Mouse (Mus musculus) ES-Bruce4 (cell line): ENCODE data around the gene Epb41l5. TPM values are rescaled to one million over a fixed set of nuclear protein-coding genes. Genes with fewer than 3 reads are reported as not detected.

ENCODE experiments used
- H3K27ac ChIP-seq: 2 replicates; pipeline ENCODE4 v1.5.1; 2012; ENCODE audit warnings: low read length, inconsistent platforms; ENCODE audit not compliant: insufficient read depth
- H3K27me3 ChIP-seq: 2 replicates; pipeline ENCODE4 v1.6.1; 2012; ENCODE audit warnings: mild to moderate bottlenecking, low read length, inconsistent platforms; ENCODE audit not compliant: control insufficient read depth, poor library complexity, insufficient read depth, severe bottlenecking
- H3K36me3 ChIP-seq: 2 replicates; pipeline ENCODE4 v1.6.1; 2012; ENCODE audit warnings: inconsistent platforms, mild to moderate bottlenecking, low read length, moderate library complexity; ENCODE audit not compliant: control insufficient read depth, poor library complexity, insufficient read depth, severe bottlenecking
- H3K4me1 ChIP-seq: one replicate; pipeline ENCODE4 v1.8.1; 2011; ENCODE audit warnings: low read length; ENCODE audit not compliant: control insufficient read depth, insufficient read depth
- H3K4me3 ChIP-seq: 2 replicates; pipeline ENCODE4 v1.5.1; 2011; ENCODE audit warnings: low read depth, mild to moderate bottlenecking, low read length
- H3K9ac ChIP-seq: 2 replicates; pipeline ENCODE4 v1.6.1; 2012; ENCODE audit warnings: low read depth, mild to moderate bottlenecking, inconsistent platforms; ENCODE audit not compliant: poor library complexity, severe bottlenecking
- H3K9me3 ChIP-seq: replicated peaks from 2 replicates; pipeline ENCODE4 v1.6.1; 2012; ENCODE audit warnings: mild to moderate bottlenecking, low read length, inconsistent platforms; ENCODE audit not compliant: control insufficient read depth, poor library complexity, insufficient read depth, severe bottlenecking
- CTCF ChIP-seq: IDR thresholded peaks from one replicate; pipeline ENCODE4 v1.8.1; 2011; ENCODE audit warnings: low read depth, low read length
- EP300 ChIP-seq: IDR thresholded peaks from 2 replicates; pipeline ENCODE4 v1.6.1; 2011; ENCODE audit warnings: low read depth, low read length; ENCODE audit not compliant: insufficient read depth
- POLR2A ChIP-seq: IDR thresholded peaks from one replicate; pipeline ENCODE4 v1.8.1; 2011; ENCODE audit warnings: low read length; ENCODE audit not compliant: insufficient read depth
- polyA plus RNA-seq: library from polyadenylated mRNA; stranded (reverse); fragments of >200 nt; gene quantifications from 2 replicates; pipeline ENCODE4 v1.2.4, GENCODE M21; 2011; ENCODE audit warnings: low read depth; ENCODE audit not compliant: missing spikeins, insufficient read depth, insufficient read length

Epb41l5 gene
- polyA plus RNA-seq, 1 experiment, result 48.2 TPM

DNA sequence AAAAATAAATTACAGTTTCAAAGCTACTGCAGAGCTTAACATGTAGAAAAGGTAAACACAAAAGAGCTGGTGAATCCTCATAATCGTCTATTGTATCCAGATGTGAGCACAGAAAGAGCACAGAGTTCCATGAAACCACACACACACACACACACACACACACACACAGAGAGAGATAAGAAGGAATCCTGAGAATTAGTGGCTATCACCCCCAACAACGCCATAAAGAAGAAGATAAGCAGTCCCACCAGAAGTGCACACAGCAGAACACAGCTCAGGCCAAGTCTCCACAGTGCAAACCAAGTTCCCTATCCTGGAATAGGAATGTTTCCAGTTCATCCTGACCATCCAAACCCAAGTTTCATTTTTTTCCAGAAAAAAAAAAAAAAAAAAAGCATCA is 103.6 kb downstream of the Epb41l5 start:
- H3K4me1 ChIP-seq, result peaks cover 3% of the 10 kb centered on the region
- no peak overlapping the region for H3K27ac ChIP-seq
- 0 out of 2 replicates have a peak, but pooled peaks cover 4% of the 10 kb centered on the region for H3K36me3 ChIP-seq
- H3K9ac ChIP-seq, result no peak overlapping the region
- H3K9me3 ChIP-seq, result no peaks in the 10 kb centered on the region
- no peaks in the 10 kb centered on the region for H3K27me3 ChIP-seq
- no peak for TF ChIP-seq POLR2A
- no peak for TF ChIP-seq EP300
- TF ChIP-seq CTCF, result no peak
- H3K4me3 ChIP-seq, result no peak overlapping the region

DNA sequence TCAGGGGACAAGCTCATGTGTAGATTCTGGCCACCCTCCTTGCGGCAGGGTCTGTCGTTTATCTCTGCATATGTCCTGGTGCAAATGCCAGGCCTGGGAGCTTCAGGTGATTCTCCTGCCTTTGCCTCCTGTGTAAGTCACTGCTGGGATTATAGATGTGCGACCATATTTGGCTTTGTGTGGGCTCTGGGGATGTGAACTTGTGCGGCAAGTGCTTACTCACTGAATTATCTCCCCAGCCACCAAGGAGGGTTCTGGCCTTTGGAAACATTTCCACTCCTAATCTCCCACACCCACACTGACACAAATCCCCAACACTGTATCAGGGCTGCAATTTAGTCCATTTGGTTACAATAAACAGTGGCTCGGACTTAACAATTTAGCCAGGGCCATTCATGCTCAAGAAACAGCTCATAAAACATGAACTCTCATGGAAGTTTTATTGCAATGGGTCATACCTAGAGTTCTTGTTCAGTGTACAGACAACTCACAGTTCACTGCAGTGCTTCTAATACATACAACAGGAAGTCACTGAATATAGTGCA is 104.1 kb downstream of the Epb41l5 start:
- Histone ChIP-seq H3K27me3 (no peaks in the 10 kb centered on the region), H3K4me1 (peaks cover 3% of the 10 kb centered on the region), H3K36me3 (0 out of 2 replicates have a peak, but pooled peaks cover 4% of the 10 kb centered on the region), H3K4me3 (no peak overlapping the region), H3K9me3 (no peaks in the 10 kb centered on the region), H3K27ac (no peak overlapping the region), H3K9ac (no peak overlapping the region)
- TF ChIP-seq EP300 (no peak), CTCF (no peak), POLR2A (no peak)

DNA sequence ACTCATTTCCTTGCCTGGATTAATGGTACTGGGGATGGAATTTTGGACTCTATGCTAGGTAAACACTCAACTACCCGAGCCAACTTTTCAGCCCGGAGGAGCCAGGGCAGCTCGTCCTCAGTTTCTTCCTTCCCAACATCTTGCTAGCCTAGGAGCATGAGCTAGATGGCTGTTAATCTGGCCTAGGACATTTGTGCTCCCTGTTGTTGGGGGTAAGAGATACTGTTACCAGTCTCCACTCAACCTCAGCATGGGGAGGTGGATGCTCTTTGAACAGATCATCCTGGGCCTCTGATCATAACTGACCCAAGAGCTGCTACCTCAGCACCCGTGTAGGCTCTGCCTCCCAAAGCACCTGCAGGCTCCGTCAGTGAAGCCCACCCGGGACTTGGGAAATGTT is 105.5 kb downstream of the Epb41l5 start:
- H3K27me3 ChIP-seq, result no peaks in the 10 kb centered on the region
- no peak overlapping the region for H3K27ac ChIP-seq
- no peak for TF ChIP-seq EP300
- no peak for TF ChIP-seq POLR2A
- no peak for TF ChIP-seq CTCF
- H3K9me3 ChIP-seq, result no peaks in the 10 kb centered on the region
- no peaks in the 10 kb centered on the region for H3K4me1 ChIP-seq
- no peak overlapping the region for H3K9ac ChIP-seq
- H3K4me3 ChIP-seq, result no peak overlapping the region
- 0 out of 2 replicates have a peak, but pooled peaks cover 3% of the 10 kb centered on the region for H3K36me3 ChIP-seq

GRCm38 (mm10) chr1:119541570-119541969 is 107.2 kb downstream of the Epb41l5 start:
- Histone ChIP-seq H3K36me3 (no peaks in the 10 kb centered on the region), H3K4me1 (no peaks in the 10 kb centered on the region), H3K9ac (no peak overlapping the region), H3K4me3 (no peak overlapping the region), H3K27me3 (no peaks in the 10 kb centered on the region), H3K9me3 (no peaks in the 10 kb centered on the region), H3K27ac (no peak overlapping the region)
- TF ChIP-seq EP300 (no peak), CTCF (no peak), POLR2A (no peak)

GRCm38 (mm10) chr1:119540836-119541557 is 107.8 kb downstream of the Epb41l5 start:
- H3K9me3 ChIP-seq, result no peaks in the 10 kb centered on the region
- no peak overlapping the region for H3K9ac ChIP-seq
- no peak overlapping the region for H3K27ac ChIP-seq
- no peaks in the 10 kb centered on the region for H3K4me1 ChIP-seq
- no peaks in the 10 kb centered on the region for H3K27me3 ChIP-seq
- TF ChIP-seq CTCF, result no peak
- TF ChIP-seq EP300, result no peak
- TF ChIP-seq POLR2A, result no peak
- no peaks in the 10 kb centered on the region for H3K36me3 ChIP-seq
- no peak overlapping the region for H3K4me3 ChIP-seq

DNA sequence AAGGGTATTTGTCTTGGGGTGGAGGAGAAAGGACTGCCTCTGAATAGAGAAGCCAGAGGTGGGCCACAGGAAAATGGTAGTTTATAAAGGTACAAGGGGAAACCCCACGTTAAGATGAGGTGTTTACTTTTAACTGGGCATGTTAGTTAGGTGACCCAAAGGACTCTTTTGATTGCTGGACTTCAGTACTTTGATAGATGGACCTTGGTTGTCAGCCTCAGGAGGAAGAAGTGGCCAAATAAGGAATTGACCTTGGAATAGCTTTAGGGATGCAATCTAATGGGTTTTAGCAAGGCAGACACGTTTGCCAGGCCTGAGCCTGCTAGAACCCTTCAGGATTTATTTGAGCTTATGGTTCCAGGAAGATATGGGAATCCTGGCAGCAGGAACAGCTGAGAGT is 109.5 kb downstream of the Epb41l5 start:
- H3K9ac ChIP-seq, result no peak overlapping the region
- no peak overlapping the region for H3K4me3 ChIP-seq
- no peaks in the 10 kb centered on the region for H3K4me1 ChIP-seq
- no peaks in the 10 kb centered on the region for H3K27me3 ChIP-seq
- H3K9me3 ChIP-seq, result no peaks in the 10 kb centered on the region
- H3K27ac ChIP-seq, result no peak overlapping the region
- no peak for TF ChIP-seq POLR2A
- TF ChIP-seq CTCF, result no peak
- TF ChIP-seq EP300, result no peak
- no peaks in the 10 kb centered on the region for H3K36me3 ChIP-seq
